Mouse (Mus musculus) midbrain, postnatal 0 days (tissue): ENCODE measurements around the gene Rnft2. TPM values are rescaled to one million over a fixed set of nuclear protein-coding genes. Genes with fewer than 3 reads are reported as not detected.

Experiments
- ATAC-seq: fragments of 200-750 bp; cut with Nextera tagmentation; 2 replicates; pipeline ENCODE4 v1.8.0; 2017; ENCODE audit warnings: moderate number of reproducible peaks, mild to moderate bottlenecking, moderate TSS enrichment, moderate library complexity; ENCODE audit not compliant: low FRiP score
- DNase-seq: peaks from one replicate; pipeline ENCODE4 v3.0.0-alpha.2; 2015; ENCODE audit warnings: low spot score
- H3K27ac ChIP-seq: fragments of 300-500 bp; sonication (generic); 2 replicates; pipeline ENCODE4 v1.5.1; 2014; ENCODE audit warnings: low read depth, mild to moderate bottlenecking, low read length, mixed read lengths
- H3K27me3 ChIP-seq: fragments of 300-500 bp; sonication (generic); 2 replicates; pipeline ENCODE4 v1.6.1; 2014; ENCODE audit warnings: low read length, control low read depth, mixed read lengths; ENCODE audit not compliant: insufficient read depth
- H3K36me3 ChIP-seq: fragments of 300-500 bp; sonication (generic); 2 replicates; pipeline ENCODE4 v1.6.1; 2014; ENCODE audit warnings: low read length, control low read depth, mixed read lengths; ENCODE audit not compliant: insufficient read depth
- H3K4me1 ChIP-seq: fragments of 300-500 bp; sonication (generic); 2 replicates; pipeline ENCODE4 v1.6.1; 2014; ENCODE audit warnings: mild to moderate bottlenecking, control low read depth, antibody characterized with exemption, low read length, mixed read lengths; ENCODE audit not compliant: insufficient read depth
- H3K4me2 ChIP-seq: fragments of 300-500 bp; sonication (generic); 2 replicates; pipeline ENCODE4 v1.6.1; 2014; ENCODE audit warnings: low read depth, mild to moderate bottlenecking, low read length, mixed read lengths; ENCODE audit not compliant: poor library complexity, severe bottlenecking
- H3K4me3 ChIP-seq: fragments of 300-500 bp; sonication (generic); 2 replicates; pipeline ENCODE4 v1.5.1; 2014; ENCODE audit warnings: low read depth, mild to moderate bottlenecking, low read length, moderate library complexity
- H3K9ac ChIP-seq: fragments of 300-500 bp; sonication (generic); replicated peaks from 2 replicates; pipeline ENCODE4 v1.6.1; 2014; ENCODE audit warnings: mild to moderate bottlenecking, low read length, moderate library complexity, mixed read lengths; ENCODE audit not compliant: poor library complexity, severe bottlenecking
- H3K9me3 ChIP-seq: fragments of 300-500 bp; sonication (generic); 2 replicates; pipeline ENCODE4 v1.6.1; 2016; ENCODE audit warnings: low read length, control low read depth
- CTCF ChIP-seq: IDR thresholded peaks from 2 replicates; pipeline ENCODE4 v1.5.1; 2016; ENCODE audit warnings: antibody characterized with exemption, mild to moderate bottlenecking
- WGBS: fragments of 180-500 bp; shearing (Covaris S2); extraction: QIAGEN DNeasy Blood & Tissue Kit; methylation state at CpG from one replicate; pipeline ENCODE4 v1.1.7; 2014; 5-methylcytosine and 5-hydroxymethylcytosine counted together
- polyA plus RNA-seq: library from polyadenylated mRNA; unstranded; fragments of >200 nt; fragmentation: Nextera tagmentation; extraction: Ambion mirVana; gene quantifications from 2 replicates; pipeline ENCODE4 v1.2.1, GENCODE M21; 2015
- total RNA-seq: library from RNA; depleted of rRNA; stranded (reverse); fragments of >200 nt; gene quantifications from 2 replicates; pipeline ENCODE4 v1.2.3, GENCODE M21; 2014

Rnft2 gene
- total and polyA plus RNA-seq, 2 experiments from 2014 or later = 14.3 to 125 TPM

- no peak for ATAC-seq
- no peak overlapping the region for H3K27ac ChIP-seq
- no peak overlapping the region for H3K4me3 ChIP-seq
- H3K4me2 ChIP-seq = no peak overlapping the region
- no peak for TF ChIP-seq CTCF
- WGBS = 71% methylated on average over 6 of the region's 6 CpGs
- no peak for DNase-seq
- H3K27me3 ChIP-seq = no peaks in the 10 kb centered on the region
- H3K9me3 ChIP-seq = no peaks in the 10 kb centered on the region
- peaks cover 44% of the 10 kb centered on the region for H3K36me3 ChIP-seq
- H3K4me1 ChIP-seq = peaks cover 6% of the 10 kb centered on the region; the same call in 1 of the 2 replicates
- H3K9ac ChIP-seq = no peak overlapping the region
Measured at GRCm38 (mm10) chr5:118217410-118217809, 27.5 kb downstream of the Rnft2 start.

GRCm38 (mm10) chr5:118214418-118215154 lies 30.3 kb downstream of the Rnft2 start:
- 3% methylated on average over 24 of the region's 24 CpGs for WGBS
- peak overlapping the region; percentile 35 for H3K4me2 ChIP-seq
- peaks cover 23% of the 10 kb centered on the region for H3K36me3 ChIP-seq
- H3K27me3 ChIP-seq = no peaks in the 10 kb centered on the region
- peak overlapping the region; percentile 20 for H3K4me3 ChIP-seq
- peak; percentile 87 for DNase-seq
- H3K9me3 ChIP-seq = no peaks in the 10 kb centered on the region
- ATAC-seq = peak; percentile 85
- peak overlapping the region; percentile 68 for H3K27ac ChIP-seq
- peaks cover 6% of the 10 kb centered on the region; the same call in 1 of the 2 replicates for H3K4me1 ChIP-seq
- no peak for TF ChIP-seq CTCF
- peak overlapping the region; percentile 44 for H3K9ac ChIP-seq

GRCm38 (mm10) chr5:118214012-118214411 lies 30.9 kb downstream of the Rnft2 start:
- 6% methylated on average over 5 of the region's 5 CpGs for WGBS
- Histone ChIP-seq H3K9ac (peak overlapping the region; percentile 44), H3K4me3 (peak overlapping the region; percentile 20), H3K36me3 (peaks cover 23% of the 10 kb centered on the region), H3K27me3 (no peaks in the 10 kb centered on the region), H3K27ac (peak overlapping the region; percentile 68), H3K4me2 (peak overlapping the region; percentile 35), H3K9me3 (no peaks in the 10 kb centered on the region), H3K4me1 (peaks cover 6% of the 10 kb centered on the region; the same call in 1 of the 2 replicates)
- no peak for TF ChIP-seq CTCF
- ATAC-seq = peak; percentile 26; the same call in 1 of the 2 replicates
- no peak for DNase-seq

- H3K4me1 ChIP-seq = no peaks in the 10 kb centered on the region
- DNase-seq = no peak
- 48% methylated on average over 8 of the region's 8 CpGs for WGBS
- no peak overlapping the region for H3K9ac ChIP-seq
- H3K4me2 ChIP-seq = no peak overlapping the region
- no peak for TF ChIP-seq CTCF
- H3K27ac ChIP-seq = no peak overlapping the region
- H3K4me3 ChIP-seq = no peak overlapping the region
- ATAC-seq = no peak
- no peaks in the 10 kb centered on the region for H3K9me3 ChIP-seq
- no peaks in the 10 kb centered on the region for H3K27me3 ChIP-seq
- peaks cover 37% of the 10 kb centered on the region for H3K36me3 ChIP-seq
Measured at GRCm38 (mm10) chr5:118205852-118206251, 39.1 kb downstream of the Rnft2 start.

- Histone ChIP-seq H3K9ac (no peak overlapping the region), H3K36me3 (peaks cover 44% of the 10 kb centered on the region), H3K4me3 (no peak overlapping the region), H3K4me1 (no peaks in the 10 kb centered on the region), H3K27ac (no peak overlapping the region), H3K27me3 (no peaks in the 10 kb centered on the region), H3K9me3 (no peaks in the 10 kb centered on the region), H3K4me2 (no peak overlapping the region)
- TF ChIP-seq CTCF = no peak
- ATAC-seq (no peak), DNase-seq (no peak)
- WGBS = 85% methylated on average over 16 of the region's 16 CpGs
Measured at GRCm38 (mm10) chr5:118204675-118205440, 40.1 kb downstream of the Rnft2 start.

- Histone ChIP-seq H3K27me3 (no peaks in the 10 kb centered on the region), H3K4me1 (no peaks in the 10 kb centered on the region), H3K9me3 (no peaks in the 10 kb centered on the region), H3K4me2 (no peak overlapping the region), H3K36me3 (peaks cover 35% of the 10 kb centered on the region), H3K4me3 (no peak overlapping the region), H3K27ac (no peak overlapping the region), H3K9ac (no peak overlapping the region)
- DNase-seq (no peak), ATAC-seq (no peak)
- TF ChIP-seq CTCF = no peak
- 84% methylated on average over 5 of the region's 5 CpGs for WGBS
Measured at GRCm38 (mm10) chr5:118199670-118200069, 45.2 kb downstream of the Rnft2 start.
